ENCODE assay signal across 15 mouse cellular contexts in the genomic region with DNA sequence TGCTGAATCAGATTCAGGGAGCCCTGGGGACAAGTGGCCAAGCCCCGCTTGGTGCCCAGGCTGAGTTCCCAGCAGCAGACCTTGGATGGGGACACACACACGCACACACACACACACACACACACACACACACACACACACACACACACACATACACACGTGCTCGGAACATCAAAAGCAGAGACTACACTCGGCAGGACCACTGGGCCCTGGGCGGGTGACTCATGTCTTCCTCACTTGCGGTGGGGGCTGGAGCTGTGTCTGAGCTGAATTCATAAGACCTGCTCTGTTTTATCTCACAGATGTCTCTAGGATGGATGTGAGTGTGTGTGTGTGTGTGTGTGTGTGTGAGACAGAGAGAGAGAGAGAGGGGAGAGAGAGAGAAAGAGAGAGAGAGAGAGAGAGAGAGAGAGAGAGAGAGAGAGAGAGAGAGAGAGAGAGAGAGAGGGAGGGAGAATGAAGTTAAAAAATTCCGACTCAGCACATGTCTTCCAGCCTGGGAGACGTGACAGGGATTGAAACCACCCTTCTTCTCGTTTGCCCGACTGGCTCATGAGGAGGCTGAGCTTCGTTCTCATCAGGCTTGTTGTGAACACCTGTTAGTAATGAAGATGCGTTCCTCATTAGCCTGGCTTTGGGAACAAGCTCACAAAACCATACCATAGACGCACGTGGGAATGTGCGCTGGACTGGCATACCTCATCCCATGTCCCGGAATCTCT.
DNase-seq lines count a peak whose midpoint lies in the region; ATAC-seq and TF ChIP-seq lines count a peak whose summit lies in the region.
"Had no signal": no experiment of that assay in that cellular context is flagged by ENCODE, and none has a peak within 500 bp of the region (broad histone marks: within the 10 kb centered on the region; RNA-seq: fewer than 3 reads in every experiment).

No protein-coding gene starts in this region.

- DNase-seq in lung, adult 2 months, result no peak
- peak; percentile 69 to 78 for DNase-seq in adrenal gland, adult (ENCODE audit: inconsistent age in 2 of 2, low spot score in 1 of 2)
- DNase-seq in embryonic facial prominence, embryonic 14.5 days (ENCODE audit: low spot score), result no peak
- DNase-seq in kidney, postnatal 25 days, result no peak
- DNase-seq in thymus, adult 18-20 months, result no peak
- DNase-seq: cerebellum, adult 9-11 months; kidney, postnatal 10 days; layer of hippocampus, postnatal 36 days; lung, postnatal 4 days had no signal

- TF ChIP-seq POLR2A in lung, adult 2 months (IDR thresholded peaks at IDR 0.05; ENCODE audit: borderline replicate concordance, extremely low read depth, low read depth, low read length), result no peak

- H3K4me2 ChIP-seq in forebrain, embryonic 16.5 days (ENCODE audit: low read length), result no peak overlapping the region
- no peak overlapping the region for H3K4me2 ChIP-seq in forebrain, embryonic 12.5 days
- H3K4me2 ChIP-seq in lung, embryonic 16.5 days (ENCODE audit: low read depth, low read length), result no peak overlapping the region
- no peak overlapping the region for H3K4me2 ChIP-seq in embryonic facial prominence, embryonic 14.5 days (ENCODE audit: low read depth, low read length)
- H3K4me2 ChIP-seq: embryonic facial prominence, embryonic 12.5 days; limb, embryonic 13.5 days had no signal

- 0 out of 2 replicates have a peak, but pooled peaks have one; percentile 31 for ATAC-seq in forebrain, embryonic 16.5 days
- no peak for ATAC-seq in forebrain, embryonic 12.5 days (ENCODE audit: low FRiP score)
- ATAC-seq in lung, embryonic 16.5 days (ENCODE audit: low read depth), result 0 out of 2 replicates have a peak, but pooled peaks have one; percentile 59
- ATAC-seq in embryonic facial prominence, embryonic 14.5 days (ENCODE audit: low read depth), result no peak

- H3K4me1 ChIP-seq in forebrain, embryonic 16.5 days (replicated peaks; ENCODE audit: control insufficient read depth, insufficient read depth, low read length), result peaks cover 16% of the 10 kb centered on the region
- peaks cover 35% of the 10 kb centered on the region for H3K4me1 ChIP-seq in forebrain, embryonic 12.5 days
- no peaks in the 10 kb centered on the region; the same call in 1 of the 2 replicates for H3K4me1 ChIP-seq in lung, embryonic 16.5 days (replicated peaks; ENCODE audit: control insufficient read depth, insufficient read depth, low read length)
- H3K4me1 ChIP-seq in lung, adult 2 months (ENCODE audit: control insufficient read depth, insufficient read depth, low read length), result no peaks in the 10 kb centered on the region; the same call in 1 of the 2 replicates
- peaks cover 17% of the 10 kb centered on the region for H3K4me1 ChIP-seq in embryonic facial prominence, embryonic 14.5 days (ENCODE audit: control insufficient read depth, insufficient read depth, low read length)

- no peak for TF ChIP-seq CTCF in lung, adult 2 months (IDR thresholded peaks at IDR 0.05; ENCODE audit: insufficient read depth, low read length)

- H3K9me3 ChIP-seq in forebrain, embryonic 16.5 days (ENCODE audit: control insufficient read depth, low read length), result no peaks in the 10 kb centered on the region
- H3K9me3 ChIP-seq in forebrain, embryonic 12.5 days, result no peaks in the 10 kb centered on the region
- peaks cover 2% of the 10 kb centered on the region; the same call in 1 of the 2 replicates for H3K9me3 ChIP-seq in lung, embryonic 16.5 days (ENCODE audit: control insufficient read depth, low read length)
- no peaks in the 10 kb centered on the region for H3K9me3 ChIP-seq in embryonic facial prominence, embryonic 14.5 days (ENCODE audit: control insufficient read depth, low read length)
- H3K9me3 ChIP-seq: embryonic facial prominence, embryonic 12.5 days; limb, embryonic 13.5 days had no signal

- WGBS in forebrain, embryonic 16.5 days, result 47% methylated on average over 17 of the region's 17 CpGs
- WGBS in forebrain, embryonic 12.5 days, result 63% methylated on average over 17 of the region's 17 CpGs
- WGBS in lung, embryonic 16.5 days, result 46% methylated on average over 17 of the region's 17 CpGs
- WGBS in lung, adult 2 months, result 62% methylated on average over 17 of the region's 17 CpGs
- WGBS in embryonic facial prominence, embryonic 14.5 days, result 32% methylated on average over 13 of the region's 17 CpGs

- no peak overlapping the region for H3K9ac ChIP-seq in forebrain, embryonic 16.5 days (replicated peaks; ENCODE audit: low read depth, low read length)
- no peak overlapping the region for H3K9ac ChIP-seq in forebrain, embryonic 12.5 days
- H3K9ac ChIP-seq in lung, embryonic 16.5 days (ENCODE audit: low read length), result no peak overlapping the region
- no peak overlapping the region for H3K9ac ChIP-seq in embryonic facial prominence, embryonic 14.5 days (ENCODE audit: low read depth, low read length)
- H3K9ac ChIP-seq: embryonic facial prominence, embryonic 12.5 days; limb, embryonic 13.5 days had no signal

- no peaks in the 10 kb centered on the region for H3K36me3 ChIP-seq in forebrain, embryonic 16.5 days (ENCODE audit: control insufficient read depth, insufficient read depth)
- peaks cover 15% of the 10 kb centered on the region for H3K36me3 ChIP-seq in forebrain, embryonic 12.5 days (replicated peaks)
- no peaks in the 10 kb centered on the region for H3K36me3 ChIP-seq in lung, embryonic 16.5 days (ENCODE audit: control insufficient read depth, insufficient read depth, low read length)
- H3K36me3 ChIP-seq in embryonic facial prominence, embryonic 14.5 days (ENCODE audit: control insufficient read depth, insufficient read depth, low read length), result no peaks in the 10 kb centered on the region
- H3K36me3 ChIP-seq: embryonic facial prominence, embryonic 12.5 days; limb, embryonic 13.5 days had no signal

- H3K27ac ChIP-seq in forebrain, embryonic 16.5 days (ENCODE audit: low read length), result no peak overlapping the region
- no peak overlapping the region for H3K27ac ChIP-seq in forebrain, embryonic 12.5 days
- no peak overlapping the region for H3K27ac ChIP-seq in lung, embryonic 16.5 days (ENCODE audit: low read length)
- 0 out of 2 replicates have a peak overlapping the region, but pooled peaks have one; percentile 28 for H3K27ac ChIP-seq in embryonic facial prominence, embryonic 14.5 days (replicated peaks; ENCODE audit: low read depth, low read length)
- H3K27ac ChIP-seq: embryonic facial prominence, embryonic 12.5 days; limb, embryonic 13.5 days had no signal

- H3K27me3 ChIP-seq in forebrain, embryonic 16.5 days (replicated peaks; ENCODE audit: control insufficient read depth, insufficient read depth, low read length), result no peaks in the 10 kb centered on the region
- H3K27me3 ChIP-seq in forebrain, embryonic 12.5 days, result no peaks in the 10 kb centered on the region
- H3K27me3 ChIP-seq in lung, embryonic 16.5 days (ENCODE audit: control insufficient read depth, insufficient read depth, low read depth, low read length), result no peaks in the 10 kb centered on the region
- H3K27me3 ChIP-seq in embryonic facial prominence, embryonic 14.5 days (replicated peaks; ENCODE audit: control insufficient read depth, insufficient read depth, low read length), result no peaks in the 10 kb centered on the region
- H3K27me3 ChIP-seq: embryonic facial prominence, embryonic 12.5 days; limb, embryonic 13.5 days had no signal

- H3K4me3 ChIP-seq in forebrain, embryonic 16.5 days (replicated peaks; ENCODE audit: low read length), result no peak overlapping the region
- no peak overlapping the region for H3K4me3 ChIP-seq in forebrain, embryonic 12.5 days (replicated peaks)
- no peak overlapping the region for H3K4me3 ChIP-seq in lung, embryonic 16.5 days (ENCODE audit: low read length)
- H3K4me3 ChIP-seq in lung, adult 2 months (replicated peaks; ENCODE audit: extremely low read depth, low read depth, low read length), result no peak overlapping the region
- H3K4me3 ChIP-seq in embryonic facial prominence, embryonic 14.5 days (ENCODE audit: low read depth, low read length), result no peak overlapping the region
- H3K4me3 ChIP-seq: embryonic facial prominence, embryonic 12.5 days; limb, embryonic 13.5 days; myocyte had no signal

Comparison
In these comparisons a context has a peak if more than half of its experiments do, and no peak if none do; other contexts are left out.
1. ATAC-seq: peak in forebrain, embryonic 16.5 days (single experiment) and lung, embryonic 16.5 days (single experiment); none in forebrain, embryonic 12.5 days (single experiment) and embryonic facial prominence, embryonic 14.5 days (single experiment).
2. DNase-seq: peak in adrenal gland, adult (2 of 2); none in lung, adult 2 months (single experiment), embryonic facial prominence, embryonic 14.5 days (single experiment), kidney, postnatal 25 days (0 of 2) and thymus, adult 18-20 months (0 of 2).